Mouse (Mus musculus): Measurements from ENCODE around the gene Nfe2.

- TF ChIP-seq CTCF (IDR thresholded peaks at IDR 0.05; ENCODE audit: low read depth) (no peak), EP300 (IDR thresholded peaks at IDR 0.05; ENCODE audit: low read depth) (0 out of 2 replicates have a peak, but pooled peaks have one; percentile 6)
Measured at GRCm38 (mm10) chr15:103256210-103256986, 1.8 kb downstream of the Nfe2 start.

Data from liver, postnatal 0 days (tissue).